Mouse (Mus musculus) limb, embryonic 14.5 days (tissue): ENCODE measurements around the gene Tango2. TPM values are rescaled to one million over a fixed set of nuclear protein-coding genes. Genes with fewer than 3 reads are reported as not detected.
A peak's percentile ranks its signal among the peaks of the same experiment; 100 is the strongest.

Source experiments
- ATAC-seq: fragments of 200-750 bp; cut with Nextera tagmentation; 2 replicates; pipeline ENCODE4 v1.8.0; 2017; ENCODE audit warnings: low read depth, moderate number of reproducible peaks, moderate TSS enrichment; ENCODE audit not compliant: low FRiP score
- DNase-seq: peaks from one replicate; pipeline ENCODE4 v3.0.0-alpha.2; 2015; ENCODE audit warnings: low spot score
- H3K27ac ChIP-seq: fragments of 300-500 bp; sonication (generic); replicated peaks from 2 replicates; pipeline ENCODE4 v1.5.1; 2014; ENCODE audit warnings: low read depth, mild to moderate bottlenecking, low read length, moderate library complexity, mixed read lengths
- H3K27me3 ChIP-seq: fragments of 300-500 bp; sonication (generic); 2 replicates; pipeline ENCODE4 v1.6.1; 2014; ENCODE audit warnings: low read length, mixed read lengths; ENCODE audit not compliant: control insufficient read depth, insufficient read depth
- H3K36me3 ChIP-seq: fragments of 300-500 bp; sonication (generic); 2 replicates; pipeline ENCODE4 v1.6.1; 2014; ENCODE audit warnings: mild to moderate bottlenecking, low read length, moderate library complexity, mixed read lengths; ENCODE audit not compliant: control insufficient read depth, insufficient read depth
- H3K4me1 ChIP-seq: fragments of 300-500 bp; sonication (generic); 2 replicates; pipeline ENCODE4 v1.6.1; 2014; ENCODE audit warnings: antibody characterized with exemption, low read length, mixed read lengths; ENCODE audit not compliant: control insufficient read depth, insufficient read depth
- H3K4me2 ChIP-seq: fragments of 300-500 bp; sonication (generic); replicated peaks from 2 replicates; pipeline ENCODE4 v1.6.1; 2014; ENCODE audit warnings: low read depth, mild to moderate bottlenecking, low read length, moderate library complexity; ENCODE audit not compliant: severe bottlenecking
- H3K4me3 ChIP-seq: fragments of 300-500 bp; sonication (generic); replicated peaks from 2 replicates; pipeline ENCODE4 v1.5.1; 2014; ENCODE audit warnings: low read length
- H3K9ac ChIP-seq: fragments of 300-500 bp; sonication (generic); 2 replicates; pipeline ENCODE4 v1.6.1; 2014; ENCODE audit warnings: mild to moderate bottlenecking, low read depth, low read length, moderate library complexity; ENCODE audit not compliant: severe bottlenecking
- H3K9me3 ChIP-seq: fragments of 300-500 bp; sonication (generic); 2 replicates; pipeline ENCODE4 v1.6.1; 2016; ENCODE audit warnings: low read length; ENCODE audit not compliant: control insufficient read depth
- POLR2A ChIP-seq: fragments of 200-500 bp; IDR thresholded peaks from 2 replicates; pipeline ENCODE4 v1.8.0; 2012; ENCODE audit warnings: inconsistent platforms, mild to moderate bottlenecking, moderate library complexity, borderline replicate concordance; ENCODE audit not compliant: insufficient read depth, insufficient read length; ENCODE audit errors: extremely low read depth
- WGBS: fragments of 180-500 bp; shearing (Covaris S2); extraction: QIAGEN DNeasy Blood & Tissue Kit; methylation state at CpG from one replicate; pipeline ENCODE4 v1.1.7; 2014; 5-methylcytosine and 5-hydroxymethylcytosine counted together
- polyA plus RNA-seq, 2 experiments: library from polyadenylated mRNA; depleted of rRNA in 1 of 2; stranded (reverse) in 1 of 2; unstranded in 1 of 2; fragments of >200 nt; fragmentation: Nextera tagmentation in 1 of 2; extraction: Ambion mirVana in 1 of 2; gene quantifications; 2 replicates each; pipeline versions ENCODE4 v1.2.1 to v1.2.3; 2012 to 2014

Gene Tango2
- polyA plus RNA-seq (2012; rRNA removed) (25.2 and 28.7 TPM in 2 replicates), polyA plus RNA-seq (2014; fragmentation: Nextera tagmentation; extraction: Ambion mirVana) (24.0 and 25.1 TPM in 2 replicates)

DNA sequence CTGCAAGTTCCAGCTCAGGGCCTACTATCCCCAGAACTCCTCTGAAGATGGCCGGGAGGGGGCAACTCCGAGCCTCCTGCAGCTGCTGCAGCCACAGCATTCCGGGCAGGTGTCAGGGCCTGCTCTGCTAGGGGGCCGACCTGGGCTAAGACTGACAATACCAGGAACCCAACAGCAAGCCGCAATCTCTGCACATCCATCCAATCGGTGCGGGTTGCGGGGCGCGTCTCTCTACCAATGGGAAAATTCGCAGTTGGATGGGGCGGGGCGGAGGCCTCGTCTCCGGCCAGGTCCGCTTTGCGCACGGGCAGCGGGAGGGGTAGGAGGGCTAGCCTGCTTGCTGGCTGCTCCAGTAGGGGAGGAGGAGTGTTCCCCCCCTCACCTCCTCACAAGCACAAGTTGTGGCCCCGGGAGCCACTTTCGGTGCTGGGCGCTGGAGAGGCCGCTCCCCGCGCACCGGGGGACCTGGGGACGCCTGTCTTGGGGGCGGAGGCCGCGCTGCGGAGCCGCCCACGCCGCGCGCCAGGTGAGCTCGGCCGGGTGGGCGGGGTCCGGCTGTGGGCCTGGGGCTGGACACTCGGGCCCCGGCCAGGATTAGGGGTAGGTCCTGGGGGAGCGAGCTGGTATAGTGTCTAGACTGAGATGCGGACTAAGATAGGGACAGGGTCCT lies at the start of gene Tango2, which contains the start of gene Arvcf:
Gene Tango2 (minus strand): TSS at position 173 of the 670 bp plus-strand sequence.
Gene Arvcf (plus strand): TSS at position 252 of the 670 bp plus-strand sequence.
- peak; percentile 89 for DNase-seq
- Histone ChIP-seq H3K9ac (peak within 1 kb of the TSS; percentile 44), H3K9me3 (no peaks in the 10 kb centered on the region), H3K36me3 (no peaks in the 10 kb centered on the region), H3K4me1 (peaks cover under 1% of the 10 kb centered on the region), H3K4me3 (peak within 1 kb of the TSS; percentile 65), H3K27me3 (peaks cover 22% of the 10 kb centered on the region), H3K4me2 (peak within 1 kb of the TSS; percentile 98), H3K27ac (no peak within 1 kb of the TSS)
- no peak for TF ChIP-seq POLR2A
- ATAC-seq: peak; percentile 86
- WGBS: 6% methylated on average over 33 of the region's 44 CpGs

- no peak for ATAC-seq
Measured at GRCm38 (mm10) chr16:18396791-18397621, 49.1 kb upstream of the Tango2 start.

GRCm38 (mm10) chr16:18396201-18396600 lies 48.3 kb upstream of the Tango2 start:
- Histone ChIP-seq H3K4me3 (no peak overlapping the region), H3K4me2 (no peak overlapping the region), H3K9ac (0 out of 2 replicates have a peak overlapping the region, but pooled peaks have one; percentile 21), H3K9me3 (no peaks in the 10 kb centered on the region), H3K36me3 (peaks cover 41% of the 10 kb centered on the region), H3K27ac (no peak overlapping the region), H3K27me3 (no peaks in the 10 kb centered on the region), H3K4me1 (peaks cover 21% of the 10 kb centered on the region)
- 79% methylated on average over 2 of the region's 2 CpGs for WGBS
- no peak for DNase-seq
- no peak for TF ChIP-seq POLR2A
- ATAC-seq: no peak

More at GRCm38 (mm10) chr16:18396791-18397621, 49.1 kb upstream of the Tango2 start:
- peaks cover 21% of the 10 kb centered on the region for H3K4me1 ChIP-seq
- 96% methylated on average over 27 of the region's 27 CpGs for WGBS
- no peaks in the 10 kb centered on the region for H3K9me3 ChIP-seq
- H3K27ac ChIP-seq: no peak overlapping the region
- no peak overlapping the region for H3K9ac ChIP-seq
- H3K36me3 ChIP-seq: peaks cover 49% of the 10 kb centered on the region
- no peaks in the 10 kb centered on the region for H3K27me3 ChIP-seq
- TF ChIP-seq POLR2A: no peak
- DNase-seq: no peak
- H3K4me3 ChIP-seq: no peak overlapping the region
- no peak overlapping the region for H3K4me2 ChIP-seq

- no peak for ATAC-seq
- H3K4me2 ChIP-seq: no peak overlapping the region
- no peaks in the 10 kb centered on the region for H3K9me3 ChIP-seq
- no peak for TF ChIP-seq POLR2A
- H3K36me3 ChIP-seq: peaks cover 38% of the 10 kb centered on the region
- H3K9ac ChIP-seq: 0 out of 2 replicates have a peak overlapping the region, but pooled peaks have one; percentile 21
- H3K27ac ChIP-seq: no peak overlapping the region
- H3K4me1 ChIP-seq: peaks cover 16% of the 10 kb centered on the region
- no peaks in the 10 kb centered on the region for H3K27me3 ChIP-seq
- H3K4me3 ChIP-seq: no peak overlapping the region
- 26% methylated on average over 6 of the region's 7 CpGs for WGBS
- DNase-seq: no peak
Measured at GRCm38 (mm10) chr16:18395620-18396036, 47.7 kb upstream of the Tango2 start.
